Mouse (Mus musculus): ENCODE results near the gene Ung. TPM values are rescaled to one million over a fixed set of nuclear protein-coding genes. Genes with fewer than 3 reads are reported as not detected.
A peak's percentile ranks its signal among the peaks of the same experiment; 100 is the strongest.

The Ung gene
- polyA plus RNA-seq (2012; rRNA removed): 5.8 and 6.1 TPM in 2 replicates

DNA sequence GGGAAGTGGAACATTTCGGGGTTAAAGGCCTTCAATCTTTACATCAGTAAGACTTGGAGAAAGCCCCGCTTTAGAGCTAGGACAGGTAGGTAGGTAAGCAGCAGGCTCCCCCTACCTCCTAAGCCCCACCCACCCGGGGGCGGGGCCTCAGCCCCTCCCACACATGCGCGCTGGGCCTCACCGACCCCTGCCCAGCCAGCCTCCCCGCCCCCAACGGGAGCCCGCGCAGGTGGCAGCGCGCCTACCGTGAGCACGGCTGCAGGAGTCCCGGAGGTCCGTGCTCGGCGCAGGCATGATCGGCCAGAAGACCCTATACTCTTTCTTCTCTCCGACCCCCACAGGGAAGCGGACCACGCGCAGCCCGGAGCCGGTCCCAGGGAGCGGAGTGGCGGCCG lies at the start of gene Ung:
Gene Ung (plus strand): TSS at position 176 of the 395 bp plus-strand sequence.
- no peak for DNase-seq (ENCODE audit: low read depth)

DNA sequence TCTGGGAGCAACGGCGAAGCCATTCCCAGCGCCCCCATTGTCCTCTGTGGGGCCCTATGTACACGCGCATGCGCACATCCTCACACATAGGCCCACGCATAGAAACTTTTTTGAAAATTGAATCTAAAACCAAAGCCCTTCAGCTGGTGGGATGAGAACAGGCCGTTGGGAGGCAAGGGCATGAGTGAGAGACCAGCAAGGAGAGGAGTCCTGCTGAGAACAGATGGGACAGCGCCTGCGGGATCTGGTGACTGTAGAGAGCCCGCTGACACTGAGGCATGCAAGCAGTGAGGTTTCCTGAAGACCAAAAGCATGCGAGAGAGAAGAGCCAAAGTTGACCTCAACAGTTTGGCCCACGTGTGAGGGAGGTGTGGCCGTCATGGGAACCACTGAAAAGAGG lies 44.7 kb upstream of the Ung start:
- DNase-seq (ENCODE audit: low read depth): no peak

DNA sequence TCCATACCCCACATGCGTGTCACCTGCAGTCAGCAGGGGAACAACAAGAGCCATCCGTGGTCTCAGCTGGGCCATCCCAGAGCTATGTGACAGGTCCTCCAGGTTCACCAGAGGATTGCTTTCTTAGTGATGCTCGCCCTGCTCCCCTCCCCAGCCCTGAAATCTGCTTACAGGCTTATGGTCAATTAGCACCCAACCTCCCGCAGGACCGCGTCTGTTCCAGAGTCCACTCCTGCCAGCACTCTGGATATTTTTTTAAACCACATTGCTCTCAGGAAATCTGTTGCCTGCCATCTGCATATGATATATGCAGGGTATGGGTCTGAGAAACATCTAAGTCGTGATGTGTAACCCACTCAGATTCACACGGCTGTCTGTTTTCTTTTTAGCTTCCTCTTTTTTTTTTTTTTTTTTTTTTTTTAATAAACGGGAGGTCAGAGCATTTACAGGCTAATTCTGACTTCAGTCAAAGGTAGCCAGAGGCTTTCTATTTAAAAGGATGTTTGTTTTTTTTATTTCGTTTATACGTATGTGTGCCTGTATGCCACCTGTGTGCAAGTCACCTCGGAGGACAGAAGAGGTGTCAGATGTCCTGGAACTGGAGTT lies 42.2 kb upstream of the Ung start:
- no peak for DNase-seq (ENCODE audit: low read depth)

DNA sequence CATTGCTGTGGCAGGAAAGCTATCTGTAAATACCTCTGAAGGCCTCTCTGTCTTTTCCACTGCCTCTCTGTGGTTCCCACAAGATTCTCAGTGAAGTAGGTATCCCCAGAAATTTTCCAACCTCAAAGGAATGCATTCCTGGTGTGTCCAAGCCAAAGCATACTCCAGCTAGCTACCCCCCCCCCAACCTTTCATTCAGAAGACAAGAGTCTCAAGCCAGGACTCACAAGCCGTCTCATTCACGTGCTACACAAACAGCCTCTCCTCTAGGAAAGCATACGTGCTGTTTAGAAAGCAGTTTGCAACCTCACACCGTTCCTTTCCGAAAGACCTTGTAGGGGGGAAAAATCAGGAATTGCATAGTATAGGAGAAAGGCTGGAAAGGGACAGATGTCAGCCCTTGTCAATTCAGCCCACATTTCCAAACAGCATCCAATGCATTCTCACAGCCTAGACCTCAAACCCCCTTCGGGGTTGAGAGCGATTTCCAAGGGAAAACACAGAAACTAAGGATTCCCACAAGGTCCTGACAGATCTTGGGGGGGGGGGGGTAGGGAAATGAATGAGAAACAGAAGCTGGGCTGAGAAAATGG lies 39.7 kb upstream of the Ung start:
- DNase-seq (ENCODE audit: low read depth): no peak

DNA sequence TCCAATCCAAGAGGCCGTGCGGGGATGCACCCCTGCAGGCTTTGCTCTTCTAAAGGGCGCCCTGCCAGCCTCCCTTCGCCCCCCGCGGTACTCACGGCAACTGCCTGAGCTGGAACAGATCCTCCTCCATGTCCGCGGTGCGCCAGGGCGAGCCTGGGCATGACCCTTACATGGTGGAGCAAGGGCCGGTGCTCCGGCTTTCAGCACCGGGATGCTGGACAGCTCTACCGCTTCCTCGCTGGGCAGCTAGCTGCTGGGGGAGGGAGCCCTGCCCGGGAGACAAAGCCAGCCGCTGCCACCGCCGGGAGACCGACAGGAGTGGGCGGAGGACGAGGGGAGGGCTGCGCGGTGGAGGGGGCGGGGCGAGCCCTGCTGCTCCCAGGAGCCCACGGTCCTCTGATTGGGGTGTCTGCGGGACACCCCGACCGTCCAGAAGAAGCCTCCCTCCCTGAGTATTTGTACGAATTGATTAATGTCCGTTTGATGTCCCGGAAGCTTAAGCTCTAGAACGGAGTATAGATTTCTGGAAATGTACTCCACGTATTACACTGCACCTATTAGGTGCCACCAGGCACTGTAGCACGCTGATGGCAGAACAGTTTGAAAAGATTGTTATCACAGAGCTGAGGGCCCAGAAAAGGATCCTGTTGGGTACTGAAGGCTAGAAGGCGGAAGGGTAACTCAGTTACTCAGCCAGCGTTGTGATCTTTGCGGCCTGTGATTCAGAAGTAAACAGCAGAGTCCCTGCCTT lies 39.0 kb upstream of the Ung start, which contains the start of gene Svop:
Gene Svop (minus strand): TSS at position 514 of the 751 bp plus-strand sequence.
- no peak for DNase-seq (ENCODE audit: low read depth)

DNA sequence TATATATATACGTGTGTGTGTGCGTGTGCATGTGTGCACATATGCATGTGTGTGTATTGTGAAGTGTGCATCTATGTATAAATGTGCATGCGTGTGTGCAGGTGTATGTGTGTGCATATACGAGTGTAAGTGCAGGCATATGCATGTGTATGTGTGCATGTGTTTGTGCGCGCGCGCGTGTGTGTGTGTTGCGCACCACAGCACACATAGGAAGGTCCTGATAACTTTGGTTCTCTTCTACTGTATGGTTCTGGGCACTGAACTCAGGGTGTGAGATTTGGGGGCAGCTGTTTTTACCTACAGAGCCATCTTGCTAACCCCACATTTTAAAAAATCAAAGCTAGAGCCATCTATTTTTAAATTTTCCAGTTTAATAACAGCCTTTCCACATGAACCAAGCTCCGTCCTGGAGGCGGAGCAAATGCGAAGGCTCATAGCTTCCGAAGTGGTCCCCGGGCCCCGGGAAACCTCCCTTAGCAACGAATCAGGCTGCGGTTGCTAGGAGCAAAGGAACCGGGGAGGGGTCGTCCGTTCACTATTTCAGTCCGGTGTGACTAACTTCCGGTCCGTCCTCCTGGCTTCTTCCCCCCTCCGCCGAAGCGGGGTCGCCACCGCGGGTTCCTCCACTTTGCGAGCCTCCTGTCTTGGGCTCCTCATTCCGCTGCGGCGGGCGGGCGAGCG lies 30.3 kb upstream of the Ung start:
- peak; percentile 8 for DNase-seq (ENCODE audit: low read depth)

DNA sequence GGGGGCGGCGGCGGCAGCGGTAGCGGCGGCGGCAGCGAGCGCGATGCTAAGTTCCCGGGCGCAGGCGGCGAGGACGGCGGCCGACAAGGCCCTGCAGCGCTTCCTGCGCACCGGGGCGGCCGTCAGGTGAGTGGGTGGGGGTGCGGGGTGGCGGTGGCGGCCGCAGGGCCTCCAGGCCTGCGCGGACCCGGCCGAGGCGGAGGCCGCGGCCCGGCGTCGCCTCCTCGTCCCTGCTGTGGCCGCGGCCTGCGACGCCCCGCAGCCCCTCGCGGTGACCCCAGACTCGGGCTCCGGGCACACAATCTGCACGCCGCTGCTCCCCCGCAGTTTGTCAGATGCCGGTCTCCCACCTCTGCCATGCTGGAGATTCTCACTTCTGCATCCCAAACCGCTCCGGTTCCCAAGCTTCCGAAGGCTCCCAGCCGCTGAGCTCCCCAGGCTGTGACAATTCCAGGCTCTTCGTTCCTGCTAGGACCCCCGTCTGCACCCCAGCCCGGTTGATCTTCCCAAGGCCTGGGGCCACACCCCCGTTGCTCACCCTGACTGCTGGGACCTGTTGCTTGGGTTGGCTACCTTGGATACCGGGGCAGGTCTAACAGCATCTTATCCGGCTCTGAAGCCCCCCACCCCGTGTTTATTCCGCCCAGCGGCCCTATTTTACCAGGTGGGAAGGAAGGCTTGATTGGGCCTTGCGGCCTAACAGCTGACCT lies 29.6 kb upstream of the Ung start:
- no peak for DNase-seq (ENCODE audit: low read depth)

DNA sequence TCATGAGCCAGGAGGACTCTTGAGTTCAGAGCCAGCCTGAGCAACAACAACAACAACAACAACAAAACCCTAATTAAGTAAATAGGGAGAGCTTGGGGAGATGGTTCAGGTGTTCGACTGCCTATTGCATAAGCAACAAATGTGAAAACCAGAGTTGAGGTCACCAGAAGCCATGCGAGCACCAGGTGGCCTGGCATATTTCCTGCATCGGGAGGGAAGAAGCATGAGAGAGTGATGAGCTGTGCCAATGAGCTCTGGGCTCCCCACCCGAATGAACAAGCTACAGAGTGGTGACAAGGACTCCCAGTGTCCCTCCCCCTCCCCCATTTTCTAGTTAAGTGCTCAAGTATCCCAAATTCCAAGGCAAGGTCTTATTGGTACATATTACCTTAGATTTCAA lies 28.3 kb upstream of the Ung start:
- no peak for DNase-seq (ENCODE audit: low read depth)

DNA sequence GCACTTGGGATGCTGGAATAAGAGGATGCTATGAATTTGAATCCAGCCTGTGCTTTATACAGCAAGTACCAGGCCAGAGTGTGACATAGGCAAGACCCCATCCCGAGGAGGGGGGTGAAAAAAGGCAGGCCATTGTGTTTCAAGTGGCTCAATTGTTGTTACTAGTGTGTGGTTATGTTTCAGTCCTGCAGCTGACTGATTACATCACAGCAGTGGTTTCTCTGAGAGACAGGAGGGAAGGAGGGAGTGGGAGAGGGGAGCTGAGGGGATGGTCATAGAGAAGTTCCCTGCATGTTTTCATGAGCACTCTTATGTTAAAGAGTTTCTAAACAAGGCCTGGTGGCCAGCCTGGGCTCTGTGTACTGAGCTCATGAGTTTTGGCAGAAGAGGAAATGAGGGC lies 27.4 kb upstream of the Ung start:
- no peak for DNase-seq (ENCODE audit: low read depth)

DNA sequence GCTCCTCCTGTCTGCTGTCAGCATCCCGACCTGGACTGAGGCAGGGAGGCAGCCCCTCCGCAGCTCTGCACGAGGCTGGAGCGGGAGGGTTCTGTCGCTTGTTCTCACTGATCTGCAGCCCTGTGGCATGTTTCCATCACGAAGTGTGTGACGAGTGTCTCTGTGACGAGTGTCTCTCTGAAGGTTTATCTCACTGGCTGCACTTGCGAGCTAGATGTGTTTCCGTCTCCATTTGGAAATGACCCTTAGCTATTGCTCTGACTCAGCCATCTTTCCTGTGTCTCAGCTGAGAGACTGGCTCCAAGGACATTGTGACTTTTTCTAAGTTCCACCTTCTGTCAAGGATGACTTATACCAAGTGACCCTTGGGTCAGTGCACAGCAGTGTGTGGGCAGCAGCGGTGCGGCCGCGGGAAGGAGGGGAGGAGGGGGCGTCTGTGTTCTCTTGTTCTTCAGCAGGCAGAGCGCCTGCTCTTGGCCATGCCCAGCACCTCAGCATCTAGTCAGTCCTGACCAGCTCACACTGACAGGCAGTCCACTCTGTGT lies 23.7 kb upstream of the Ung start:
- DNase-seq (ENCODE audit: low read depth): no peak

DNA sequence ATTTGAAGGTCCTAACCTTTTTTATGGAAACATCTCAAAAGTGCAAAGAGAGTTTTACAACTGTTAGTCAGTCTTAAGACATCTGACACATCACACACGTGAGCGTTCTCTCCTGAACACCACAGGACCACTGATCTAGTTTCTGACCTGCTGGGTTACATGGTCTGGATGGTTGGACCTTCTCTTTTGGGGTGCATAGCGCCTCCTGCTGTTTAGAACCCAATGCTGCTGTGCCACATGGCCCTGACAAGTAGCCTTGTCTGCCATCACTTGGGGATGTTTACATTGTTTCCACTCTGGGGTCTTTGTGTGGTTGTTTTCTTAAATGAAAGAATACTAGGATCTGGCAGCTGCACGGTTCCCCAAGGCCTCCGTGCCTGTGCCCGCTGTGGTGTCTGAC lies 16.9 kb upstream of the Ung start:
- no peak for DNase-seq (ENCODE audit: low read depth)

DNA sequence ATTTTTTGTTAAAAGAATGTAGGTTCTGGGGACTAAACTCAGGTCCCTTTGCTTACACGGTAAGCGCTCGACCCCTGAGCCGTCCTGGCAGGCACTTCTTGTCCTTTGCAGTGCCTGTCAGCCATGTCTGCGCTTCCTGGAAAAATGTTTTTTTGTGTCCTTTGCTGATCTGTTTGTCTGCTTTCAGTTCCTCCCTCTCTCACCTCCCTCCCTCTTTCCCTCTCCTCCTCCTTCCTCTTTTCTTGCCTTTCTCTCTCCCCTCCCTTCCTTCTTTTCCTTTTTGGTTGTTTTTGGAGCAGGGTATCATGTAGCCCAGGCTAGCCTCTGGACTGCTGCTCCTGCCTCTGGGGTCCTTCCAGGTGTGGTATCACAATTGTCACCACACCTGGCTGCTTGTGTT lies 15.2 kb upstream of the Ung start:
- no peak for DNase-seq (ENCODE audit: low read depth)

DNA sequence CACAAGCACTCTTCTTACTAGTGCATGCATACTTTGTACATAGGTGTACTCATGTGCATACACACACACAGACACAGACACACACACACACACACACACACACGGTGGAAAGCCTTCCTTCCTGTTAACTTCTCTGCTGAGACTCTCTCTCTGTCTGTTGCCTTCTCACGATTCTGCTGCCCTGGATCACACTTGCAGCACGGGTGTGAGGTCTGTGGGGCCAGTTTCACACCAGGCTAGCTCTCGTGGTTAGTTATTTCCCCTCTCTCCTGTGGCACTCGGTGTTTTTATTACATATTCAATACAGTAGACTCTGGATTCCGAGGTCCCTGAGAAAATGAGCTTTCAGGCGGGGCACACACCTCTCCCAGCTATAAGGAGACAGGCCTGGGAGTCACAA lies 13.6 kb upstream of the Ung start:
- no peak for DNase-seq (ENCODE audit: low read depth)

DNA sequence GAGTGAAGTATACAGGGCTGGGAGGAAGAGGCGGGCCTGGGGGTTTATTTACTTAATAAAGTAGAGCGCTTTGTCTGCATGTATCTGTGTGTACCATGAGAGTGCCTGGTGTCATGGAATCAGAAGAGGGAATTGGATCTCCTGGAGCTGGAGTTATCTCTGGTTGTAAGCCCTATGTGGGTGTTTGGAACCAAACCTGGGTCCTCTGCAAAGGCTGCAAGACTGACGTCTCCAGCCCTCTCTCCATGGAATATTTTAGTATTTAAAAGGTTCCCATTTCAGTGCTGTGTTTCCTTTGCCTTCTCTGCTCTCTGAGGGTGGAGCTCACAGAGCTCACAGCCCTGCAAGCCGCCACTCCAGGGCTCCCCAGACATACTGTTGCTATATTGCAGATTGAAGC lies 10.4 kb upstream of the Ung start:
- no peak for DNase-seq (ENCODE audit: low read depth)

DNA sequence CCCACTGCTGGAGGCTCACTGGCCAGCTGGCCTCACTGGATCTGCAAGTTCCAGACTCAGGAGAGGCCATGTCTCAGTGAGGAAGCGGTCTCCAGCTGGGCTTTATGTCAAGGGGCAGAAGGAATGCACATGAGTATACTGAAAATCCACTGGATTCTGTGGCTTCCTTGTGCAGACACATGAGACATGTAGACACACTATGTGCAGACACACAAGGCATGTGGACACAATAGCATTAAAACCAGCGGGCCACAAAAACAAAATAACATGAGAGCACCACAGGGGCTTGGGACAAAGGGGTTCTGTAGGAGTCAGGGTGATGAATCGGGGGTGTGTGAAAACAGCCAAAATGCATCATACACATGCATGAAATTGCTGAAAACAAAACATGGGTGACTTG lies 4.2 kb upstream of the Ung start:
- DNase-seq (ENCODE audit: low read depth): no peak

DNA sequence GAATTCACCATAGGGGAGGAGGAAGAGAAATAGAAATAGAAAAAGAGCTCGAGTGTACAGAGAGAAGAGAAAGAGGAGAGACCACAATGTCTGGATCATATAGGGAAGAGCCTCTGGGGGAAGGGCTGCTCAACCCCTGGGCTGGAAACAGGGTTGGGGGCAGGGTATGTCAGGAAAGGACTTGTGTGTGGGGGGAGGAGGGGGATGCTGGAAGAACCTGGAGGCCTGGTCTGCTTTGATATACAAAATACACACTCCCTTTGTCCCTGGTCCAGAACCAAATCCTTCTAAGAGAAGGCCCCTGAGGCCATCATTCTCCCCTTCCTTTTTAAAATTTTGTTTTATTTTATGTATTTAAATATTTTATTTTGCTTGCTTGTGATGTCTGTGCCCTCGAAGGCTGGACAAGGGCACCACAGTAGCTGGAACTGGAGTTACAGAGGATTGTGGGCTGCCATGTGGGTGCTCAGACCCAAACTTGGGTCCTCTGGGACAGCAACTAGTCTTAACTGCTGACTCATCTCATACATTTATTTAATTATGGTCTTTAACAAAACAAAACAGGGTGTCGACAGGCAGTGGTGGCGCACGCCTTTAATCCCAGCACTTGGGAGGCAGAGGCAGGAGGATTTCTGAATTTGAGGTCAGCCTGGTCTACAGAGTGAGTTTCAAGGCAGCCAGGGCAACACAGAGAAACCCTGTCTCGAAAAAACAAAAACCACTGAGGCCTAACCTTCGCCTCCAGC lies 3.5 kb upstream of the Ung start:
- no peak for DNase-seq (ENCODE audit: low read depth)

DNA sequence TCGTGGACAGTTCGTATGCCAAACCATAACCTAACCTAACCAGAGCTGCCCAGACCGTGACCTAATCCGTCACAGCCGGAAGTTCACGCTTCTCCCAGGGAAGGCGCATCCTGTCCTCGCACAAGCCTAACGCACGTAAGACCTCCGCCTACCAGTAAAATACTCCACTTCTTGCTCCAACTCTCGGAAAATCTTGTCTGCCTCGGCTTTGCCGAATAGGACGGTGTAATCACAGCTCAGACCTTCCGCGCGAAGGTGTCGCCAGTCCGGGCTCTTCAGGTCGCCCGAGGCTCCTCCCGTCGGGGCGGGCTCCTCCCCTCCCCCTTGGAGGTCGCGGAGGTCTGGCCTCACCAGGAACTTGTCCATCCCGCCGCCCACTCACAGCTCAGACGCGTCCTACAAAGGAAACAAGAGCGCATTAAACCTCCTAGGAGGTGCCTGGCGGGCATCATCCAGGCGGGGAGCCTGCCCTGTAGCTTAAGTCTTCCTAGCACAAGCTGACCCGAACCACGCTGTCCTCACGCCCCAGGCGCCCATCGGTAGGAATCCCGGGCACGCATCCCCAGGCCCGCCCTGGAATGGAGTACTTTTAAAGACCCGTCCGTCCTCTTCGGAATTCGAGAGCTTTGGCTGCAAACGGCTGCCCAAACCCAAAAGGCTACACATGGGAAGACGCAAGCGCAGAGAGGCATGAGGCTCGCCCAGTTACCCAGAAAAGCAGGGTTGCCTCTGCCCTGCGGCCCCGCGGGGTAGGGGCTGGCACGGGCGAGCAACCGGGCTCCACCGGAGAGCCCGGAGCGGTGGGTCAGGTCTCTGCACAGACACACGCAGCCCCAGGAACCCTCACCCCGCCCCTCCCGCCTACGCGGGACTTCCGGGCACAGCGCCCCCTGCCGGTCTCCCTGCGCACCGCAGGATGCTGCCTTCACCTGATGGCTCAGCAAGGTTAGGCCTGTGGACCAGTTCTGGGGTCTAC lies 2.5 kb upstream of the Ung start, which contains the start of gene Alkbh2:
Gene Alkbh2 (minus strand): TSS at position 845 of the 976 bp plus-strand sequence.
- DNase-seq (ENCODE audit: low read depth): no peak

DNA sequence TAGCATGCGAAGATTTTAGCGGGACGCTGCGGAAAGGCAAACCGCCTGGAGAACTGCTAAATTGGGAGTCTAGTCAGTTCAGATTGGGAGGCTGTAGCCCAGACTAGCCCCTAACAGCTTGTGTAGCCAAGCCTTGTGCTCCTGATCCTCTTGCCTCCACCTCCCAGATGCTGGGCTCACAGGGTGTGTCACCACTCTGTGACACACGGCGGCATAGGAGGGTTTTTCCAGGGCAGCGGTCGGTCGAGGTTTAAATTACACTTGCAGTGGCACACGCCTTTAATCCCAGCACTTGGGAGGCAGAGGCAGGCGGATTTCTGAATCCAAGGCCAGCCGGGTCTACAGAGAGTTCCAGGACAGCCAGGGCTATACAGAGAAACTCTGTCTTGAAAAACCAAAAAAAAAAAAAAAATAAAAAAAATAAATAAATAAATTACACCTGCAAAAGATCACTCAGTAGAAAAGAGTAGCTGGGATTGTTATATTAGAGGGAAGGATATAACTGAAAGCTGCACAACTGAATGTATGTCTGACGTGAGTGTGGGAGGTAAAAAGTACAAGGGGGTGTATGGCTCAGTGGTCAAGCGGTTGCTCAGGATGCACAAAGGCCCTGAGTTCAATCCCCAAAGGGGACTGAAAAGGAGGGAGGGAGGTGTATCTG lies 506 bp upstream of the Ung start:
- DNase-seq (ENCODE audit: low read depth): no peak
